Mouse (Mus musculus) ES-E14 (cell line): ENCODE measurements at regions not wholly inside any gene's neighbourhood (a gene's known extent, or its start where the extent isn't known, plus 50 kb on each side); places are given as distances from the start of the nearest gene placed in this dataset.

Source experiments
- CHD2 ChIP-seq: IDR thresholded peaks from 2 replicates; pipeline ENCODE4 v1.6.1; 2014; ENCODE audit warnings: mild to moderate bottlenecking, low read depth, low read length, inconsistent platforms
- ZC3H11A ChIP-seq: IDR thresholded peaks from 2 replicates; pipeline ENCODE4 v1.6.1; 2012; ENCODE audit warnings: low read depth, mild to moderate bottlenecking, inconsistent platforms, low read length, borderline replicate concordance

- TF ChIP-seq ZC3H11A (no peak), CHD2 (no peak)
These were observed 82.2 kb upstream of the Dcn start for GRCm38 (mm10) chr10:97397062-97397771.
